Mouse (Mus musculus): Measurements from ENCODE around the gene Glp2r.

Glp2r gene

DNA sequence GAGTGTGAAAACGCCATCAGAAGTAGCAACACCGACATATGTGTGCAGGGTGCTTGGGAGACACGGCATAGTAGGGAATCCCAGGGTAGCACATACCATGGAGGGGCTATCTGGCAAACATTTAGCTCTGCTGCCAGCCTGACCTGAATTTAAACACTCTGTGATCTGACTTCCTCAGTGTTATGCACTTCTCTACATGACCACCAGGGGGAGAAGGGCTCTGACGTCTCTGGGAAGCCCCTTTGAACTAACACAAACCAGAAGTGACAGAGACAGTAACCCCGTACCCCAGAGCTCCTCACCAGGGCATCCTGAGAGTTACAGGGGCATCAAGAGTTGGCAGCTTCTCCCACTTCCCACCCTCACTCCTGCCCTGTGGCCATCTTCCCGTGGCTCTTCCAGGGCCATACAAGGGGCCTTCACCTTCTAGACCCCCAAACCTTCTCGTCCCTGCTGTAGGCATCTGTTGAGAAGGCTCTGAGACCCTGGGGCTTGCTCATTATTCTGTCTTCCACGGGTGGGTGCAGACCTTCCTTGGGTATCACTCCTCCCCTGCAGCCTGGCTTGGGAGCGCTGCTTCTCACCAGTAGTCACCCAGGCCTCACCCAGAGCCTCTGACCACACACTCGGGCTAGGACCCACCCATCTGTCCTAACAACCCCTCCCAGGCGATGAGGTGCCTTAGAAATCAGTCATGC lies 113.1 kb downstream of the Glp2r start:
- DNase-seq, result peak; percentile 20

GRCm38 (mm10) chr11:67656811-67657210 lies 114.1 kb downstream of the Glp2r start:
- DNase-seq, result no peak

DNA sequence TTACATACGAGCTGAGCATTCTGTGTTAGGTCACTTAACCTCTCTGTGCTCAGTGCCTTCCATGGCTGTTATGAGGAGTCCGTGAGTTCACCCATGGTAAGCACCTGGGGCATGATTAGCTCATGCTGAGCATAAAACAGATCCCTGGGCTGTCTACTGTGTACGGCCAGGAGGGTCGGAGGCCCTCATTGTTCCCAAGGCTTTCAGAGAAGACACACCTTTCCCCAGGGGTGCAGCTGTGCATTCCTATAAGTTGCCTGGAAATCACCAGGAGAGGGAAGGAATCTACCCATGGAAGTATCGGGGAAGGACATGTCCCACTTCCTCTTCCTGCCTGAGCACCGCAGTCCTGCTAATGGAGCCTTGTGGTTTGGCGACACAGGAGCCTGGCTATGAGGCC lies 114.6 kb downstream of the Glp2r start:
- no peak for DNase-seq

GRCm38 (mm10) chr11:67655236-67655959 lies 115.6 kb downstream of the Glp2r start:
- DNase-seq, result no peak

DNA sequence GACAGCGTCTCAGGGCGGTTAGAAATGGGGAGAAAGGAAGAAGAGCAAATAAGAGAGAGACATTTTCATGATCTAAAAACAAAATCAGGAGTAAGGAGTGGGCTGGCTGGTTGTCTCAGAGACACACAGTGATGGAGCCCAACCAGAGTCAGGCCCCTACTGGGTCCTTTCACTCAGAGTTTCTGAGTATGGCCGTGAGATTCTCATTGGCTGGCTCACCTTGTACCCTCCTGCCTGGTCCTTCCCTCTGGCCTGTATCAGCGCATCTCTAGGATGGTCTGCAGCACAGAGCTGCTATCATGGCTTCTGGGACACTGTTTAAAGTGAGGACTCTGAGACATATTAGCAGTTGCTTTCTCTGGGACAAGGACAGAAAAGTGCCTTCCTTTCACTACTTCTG lies 116.4 kb downstream of the Glp2r start:
- DNase-seq, result no peak

DNA sequence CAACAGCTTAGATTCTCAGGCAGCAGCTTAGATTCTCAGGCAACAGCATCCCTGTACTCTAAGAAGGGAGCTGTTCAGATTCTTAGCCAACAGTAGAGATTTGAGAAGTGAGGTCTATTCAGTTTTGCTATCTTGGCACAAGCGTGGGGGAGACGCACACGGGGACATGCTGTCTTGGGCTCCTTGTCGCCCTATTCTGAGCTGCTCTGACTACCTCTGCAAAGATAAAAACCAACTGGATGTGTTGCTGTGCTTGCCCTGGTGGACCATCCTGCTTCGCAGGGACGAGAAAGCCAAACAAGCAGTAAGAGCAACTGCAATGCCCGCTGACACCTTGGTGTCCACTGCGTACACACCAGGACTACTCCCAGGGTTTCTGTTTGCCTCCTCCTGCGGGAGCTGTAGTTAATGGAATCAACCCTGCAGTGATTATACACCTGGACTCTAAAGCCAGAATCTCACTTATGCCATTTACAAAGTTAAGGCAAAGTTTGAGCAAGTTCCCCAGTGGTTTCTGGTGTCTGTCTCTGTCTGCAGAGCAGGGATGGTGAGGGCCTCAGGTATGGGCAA lies 117.3 kb downstream of the Glp2r start:
- DNase-seq, result no peak

DNA sequence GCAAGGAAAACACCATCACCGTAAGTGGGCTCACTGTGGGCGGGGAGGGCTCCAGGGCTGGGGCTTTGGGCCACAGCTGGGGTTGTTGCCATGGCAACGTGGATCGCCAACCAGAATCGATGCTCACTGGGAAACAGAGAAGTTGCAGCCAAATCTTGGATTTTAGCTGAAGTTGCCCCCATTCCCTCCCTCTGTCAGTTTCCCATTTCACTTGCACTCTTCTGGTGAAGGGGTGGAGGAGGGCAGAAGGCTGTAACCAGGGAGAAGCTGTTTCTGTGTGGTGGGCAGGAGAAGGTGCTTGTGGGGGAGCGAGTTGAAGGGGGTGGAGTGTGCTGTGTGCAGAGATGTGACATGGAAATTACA lies 118.1 kb downstream of the Glp2r start:
- DNase-seq, result no peak

- DNase-seq, result peak; percentile 24
These were observed 118.6 kb downstream of the Glp2r start for GRCm38 (mm10) chr11:67652194-67652892.

DNA sequence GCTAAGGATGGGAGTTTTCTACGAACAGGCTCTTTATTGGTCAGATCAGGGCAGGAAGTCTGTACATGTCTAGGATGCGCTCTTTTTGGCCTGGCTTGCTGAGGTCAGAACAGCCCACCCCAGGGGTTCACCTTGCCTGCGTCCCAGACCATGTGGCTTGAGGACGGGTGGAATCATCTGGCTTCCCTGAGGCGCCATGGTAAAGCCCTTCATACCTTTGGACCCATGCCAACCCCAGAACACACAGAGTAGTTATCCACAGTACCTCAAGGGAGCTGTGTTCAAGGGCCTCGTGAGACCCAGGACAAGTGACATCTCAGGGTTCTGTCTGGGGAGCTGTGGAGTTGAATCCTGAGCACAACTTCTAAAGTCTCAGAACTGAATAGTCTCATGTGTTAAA lies 119.2 kb downstream of the Glp2r start:
- DNase-seq, result no peak

DNA sequence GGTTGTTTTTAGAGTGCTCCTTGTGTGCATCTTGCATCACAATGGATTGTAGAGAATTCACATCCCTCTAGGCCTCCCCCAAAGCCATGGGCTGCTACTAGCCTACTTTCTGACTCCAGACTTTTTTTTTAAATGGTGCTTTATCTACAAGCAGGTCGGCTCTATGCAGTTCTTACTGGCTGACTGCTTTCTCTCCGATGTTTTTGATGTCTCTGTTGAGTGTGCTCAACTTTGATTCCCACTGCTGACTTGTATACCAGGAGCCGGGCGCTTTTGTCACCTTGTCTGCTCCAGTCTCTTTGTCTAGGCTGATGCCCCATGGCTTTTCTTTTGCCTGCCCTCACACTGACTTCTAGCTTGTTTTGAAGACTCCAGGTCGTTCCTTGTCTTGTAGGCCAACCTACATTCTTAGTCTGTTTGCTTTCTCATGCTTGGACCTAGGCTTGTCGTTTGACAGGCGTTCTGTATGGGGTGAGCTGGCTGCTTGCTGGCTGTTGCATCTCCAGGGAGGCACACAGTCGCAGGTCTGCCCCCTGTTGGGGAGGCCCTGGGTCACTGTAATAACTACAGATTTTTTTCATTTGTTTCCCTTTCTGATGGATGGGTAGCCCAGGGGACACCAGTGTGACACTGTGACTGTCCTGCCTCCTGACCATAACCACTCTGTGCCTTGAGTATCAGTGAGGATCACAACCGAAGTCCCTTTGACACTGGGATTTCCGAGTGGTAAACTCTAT lies 120.8 kb downstream of the Glp2r start:
- DNase-seq, result no peak

DNA sequence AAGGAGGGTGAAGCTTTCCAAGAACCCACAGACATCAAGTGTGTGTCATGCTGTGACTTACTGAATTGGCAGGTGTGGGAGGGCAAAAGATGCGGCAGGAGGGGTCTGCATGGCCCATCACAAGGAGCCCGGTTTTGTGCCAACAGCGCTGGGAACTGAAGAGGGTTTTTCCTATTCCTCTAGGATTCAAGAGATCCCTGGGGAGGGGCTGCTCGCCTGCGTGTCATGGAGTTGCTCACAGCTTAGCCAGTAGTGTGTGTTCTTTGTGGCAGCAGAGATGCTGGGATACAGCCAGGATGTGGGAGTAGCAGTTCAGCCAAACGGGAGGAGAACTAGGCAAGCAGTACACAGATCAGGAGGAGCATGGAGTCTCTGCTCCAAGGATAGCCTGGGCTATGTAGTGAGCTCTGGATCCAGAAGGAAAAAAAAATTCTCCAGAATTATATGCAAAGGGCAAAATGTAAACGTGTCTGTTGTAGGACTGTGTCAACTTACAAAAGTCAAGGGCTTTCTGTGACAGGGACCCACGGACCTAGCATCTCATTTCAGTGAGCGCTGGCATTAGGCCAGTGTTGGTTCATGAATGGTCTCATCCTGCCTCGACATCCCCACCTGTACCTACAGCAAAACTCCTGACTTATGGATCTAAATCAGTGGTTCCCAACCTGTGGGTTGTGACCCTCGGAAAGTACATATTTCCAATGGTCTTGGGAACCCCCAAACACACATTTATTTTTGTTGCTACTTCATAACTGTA lies 122.1 kb downstream of the Glp2r start:
- DNase-seq, result no peak

GRCm38 (mm10) chr11:67647745-67648144 lies 123.2 kb downstream of the Glp2r start:
- DNase-seq, result peak; percentile 46

- no peak for DNase-seq
These were observed 126.3 kb downstream of the Glp2r start for GRCm38 (mm10) chr11:67644632-67645149.

GRCm38 (mm10) chr11:67643465-67643864 lies 127.5 kb downstream of the Glp2r start:
- no peak for DNase-seq

DNA sequence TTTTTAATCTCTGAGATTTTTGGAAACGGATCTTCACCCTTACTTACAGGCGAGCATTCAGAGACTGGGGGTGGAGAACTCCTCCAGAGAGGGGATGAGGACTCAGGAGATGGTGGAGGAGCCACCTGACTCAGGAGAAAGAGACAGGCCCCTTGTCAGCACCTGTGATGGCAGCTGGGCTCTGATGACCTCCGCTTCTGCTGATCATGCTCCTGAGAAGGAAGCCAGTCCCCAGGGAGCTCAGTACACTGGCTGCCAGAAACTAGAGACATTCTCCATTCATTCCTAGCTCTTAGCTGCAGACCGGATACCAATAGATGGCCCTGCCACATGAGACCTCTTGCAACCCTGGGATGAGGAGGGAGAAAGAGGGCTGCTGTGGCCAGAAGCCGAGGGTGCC lies 128.1 kb downstream of the Glp2r start:
- DNase-seq, result no peak

DNA sequence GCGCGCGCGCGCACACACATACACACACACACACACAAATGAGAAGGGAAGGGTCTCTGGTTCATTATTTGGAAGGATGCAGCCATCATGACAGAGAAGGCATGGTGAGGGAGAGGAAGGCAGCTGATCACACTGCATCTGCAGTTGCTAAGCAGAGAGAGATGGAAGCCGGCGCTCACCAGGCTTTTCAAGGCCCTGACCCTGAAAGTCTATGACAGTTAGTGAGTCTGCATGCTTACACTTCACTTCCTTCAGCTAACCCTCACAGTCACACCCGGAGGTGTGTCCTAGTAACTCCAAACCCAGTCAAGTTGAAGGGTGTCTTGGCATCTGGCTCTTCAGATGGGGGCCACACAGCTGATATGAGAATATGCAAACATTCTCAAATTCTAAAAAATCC lies 128.5 kb downstream of the Glp2r start:
- DNase-seq, result no peak

- DNase-seq, result no peak
These were observed 130.7 kb downstream of the Glp2r start for GRCm38 (mm10) chr11:67640299-67640698.

- DNase-seq, result no peak
These were observed 132.6 kb downstream of the Glp2r start for GRCm38 (mm10) chr11:67638401-67638800.

GRCm38 (mm10) chr11:67636905-67637586 lies 133.9 kb downstream of the Glp2r start:
- no peak for DNase-seq

GRCm38 (mm10) chr11:67636201-67636600 lies 134.8 kb downstream of the Glp2r start:
- DNase-seq, result no peak

DNA sequence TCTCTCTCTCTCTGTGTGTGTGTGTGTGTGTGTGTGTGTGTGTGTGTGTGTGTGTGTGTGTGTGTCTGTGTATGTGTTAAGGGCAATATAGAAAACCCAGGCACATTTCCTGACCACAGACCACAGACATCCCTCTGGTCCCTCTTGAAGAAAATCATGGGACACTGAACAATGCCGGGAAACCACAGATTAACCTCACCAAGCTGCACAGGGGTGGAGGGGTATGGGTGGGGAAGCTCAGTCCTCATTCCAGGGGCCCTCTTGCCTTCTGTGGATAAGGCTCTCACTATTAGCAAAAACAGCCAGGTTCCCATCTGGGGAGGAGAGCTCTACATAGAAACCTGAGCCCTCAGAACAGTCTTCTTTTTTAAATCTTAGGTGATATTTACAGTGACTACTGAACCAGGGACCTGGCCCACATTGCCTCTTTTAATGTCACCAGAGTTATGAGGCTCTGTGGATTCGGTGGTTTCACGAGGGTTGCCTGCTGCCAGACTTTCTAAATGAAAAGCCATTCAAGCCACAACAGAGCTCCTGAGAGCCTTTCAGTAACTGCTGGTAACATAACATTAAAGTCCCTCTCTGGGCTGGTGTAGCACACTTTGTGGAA lies 137.2 kb downstream of the Glp2r start:
- no peak for DNase-seq

Measured in liver (tissue).